30 mouse cellular contexts compared by ENCODE assay signal in genomic region chr14:12085078-12085477, GRCm38 (mm10).
A peak's percentile ranks its signal among the peaks of the same experiment; 100 is the strongest.
DNase-seq lines count a peak whose midpoint lies in the region; ATAC-seq and TF ChIP-seq lines count a peak whose summit lies in the region.
"Had no signal": no experiment of that assay in that cellular context is flagged by ENCODE, and none has a peak within 500 bp of the region (broad histone marks: within the 10 kb centered on the region; RNA-seq: fewer than 3 reads in every experiment).

No protein-coding gene starts in this region.

- peak overlapping the region; percentile 39; the same call in 1 of the 2 replicates for H3K27ac ChIP-seq in midbrain, embryonic 10.5 days (replicated peaks)
- no peak overlapping the region for H3K27ac ChIP-seq in midbrain, embryonic 14.5 days (replicated peaks; ENCODE audit: low read depth, low read length)
- H3K27ac ChIP-seq: embryonic facial prominence, embryonic 12.5 days; heart, adult 2 months; hindbrain, embryonic 13.5 days; liver, embryonic 14.5 days; neural tube, embryonic 12.5 days; stomach, postnatal 0 days had no signal

- H3K27me3 ChIP-seq in midbrain, embryonic 10.5 days (ENCODE audit: low read depth, poor library complexity, severe bottlenecking): no peaks in the 10 kb centered on the region
- no peaks in the 10 kb centered on the region for H3K27me3 ChIP-seq in midbrain, embryonic 14.5 days (ENCODE audit: control insufficient read depth, insufficient read depth, low read length)
- H3K27me3 ChIP-seq: embryonic facial prominence, embryonic 12.5 days; heart, embryonic 12.5 days; hindbrain, embryonic 13.5 days; neural tube, embryonic 12.5 days had no signal

- peaks cover 79% of the 10 kb centered on the region for H3K4me1 ChIP-seq in midbrain, embryonic 10.5 days
- H3K4me1 ChIP-seq in midbrain, embryonic 14.5 days (ENCODE audit: control insufficient read depth, insufficient read depth, low read length): peaks cover 19% of the 10 kb centered on the region
- H3K4me1 ChIP-seq in lung, adult 2 months (ENCODE audit: control insufficient read depth, insufficient read depth, low read length): peaks cover 12% of the 10 kb centered on the region

- 90% methylated on average over 4 of the region's 4 CpGs for WGBS in midbrain, embryonic 10.5 days
- WGBS in midbrain, embryonic 14.5 days: 88% methylated on average over 4 of the region's 4 CpGs
- 77% methylated on average over 4 of the region's 4 CpGs for WGBS in lung, adult 2 months

- no peaks in the 10 kb centered on the region for H3K36me3 ChIP-seq in midbrain, embryonic 10.5 days
- H3K36me3 ChIP-seq in midbrain, embryonic 14.5 days (ENCODE audit: control insufficient read depth, insufficient read depth, low read length): no peaks in the 10 kb centered on the region
- H3K36me3 ChIP-seq: embryonic facial prominence, embryonic 12.5 days; heart, embryonic 12.5 days; hindbrain, embryonic 13.5 days; neural tube, embryonic 12.5 days had no signal

- no peak overlapping the region for H3K9ac ChIP-seq in midbrain, embryonic 14.5 days (replicated peaks; ENCODE audit: low read length)
- H3K9ac ChIP-seq: embryonic facial prominence, embryonic 12.5 days; heart, embryonic 12.5 days; hindbrain, embryonic 13.5 days; liver, embryonic 14.5 days; lung, embryonic 14.5 days; neural tube, embryonic 12.5 days had no signal

- no peak overlapping the region for H3K4me3 ChIP-seq in midbrain, embryonic 10.5 days
- H3K4me3 ChIP-seq in midbrain, embryonic 14.5 days (replicated peaks; ENCODE audit: low read depth, low read length): no peak overlapping the region
- H3K4me3 ChIP-seq in lung, adult 2 months (replicated peaks; ENCODE audit: extremely low read depth, low read depth, low read length): no peak overlapping the region
- H3K4me3 ChIP-seq: embryonic facial prominence, embryonic 12.5 days; heart, adult 2 months; heart, embryonic 12.5 days; hindbrain, embryonic 13.5 days; myocyte; neural tube, embryonic 12.5 days had no signal

- DNase-seq in midbrain, embryonic 10.5 days (ENCODE audit: low spot score): no peak
- no peak for DNase-seq in midbrain, embryonic 14.5 days
- DNase-seq in cerebellum, adult 18-20 months: peak; percentile 24 to 26
- peak; percentile 77 to 80 for DNase-seq in cerebellum, postnatal 10 days
- DNase-seq in lung, adult 2 months: no peak
- DNase-seq in frontal cortex, postnatal 25 days (ENCODE audit: low spot score in 2 of 2): no peak
- DNase-seq in spleen, postnatal 4 days (ENCODE audit: low spot score in 2 of 2): no peak
- DNase-seq: adrenal gland, adult 2 months; heart, adult 2 months; heart, postnatal 4 days; kidney, adult 9 months; kidney, postnatal 10 days; layer of hippocampus, postnatal 36 days; liver; lung, embryonic 14.5 days; right cerebral cortex, adult 18-20 months; spleen, adult 18-20 months; thymus, postnatal 4 days had no signal

- no peak for TF ChIP-seq POLR2A in lung, adult 2 months (IDR thresholded peaks at IDR 0.05; ENCODE audit: borderline replicate concordance, extremely low read depth, low read depth, low read length)

- ATAC-seq in midbrain, embryonic 14.5 days (ENCODE audit: low FRiP score, low TSS enrichment): no peak
- ATAC-seq: activated CD4-positive, CD25-positive, alpha-beta regulatory T cell, adult 4 months; CD4-positive, CD25-positive, alpha-beta regulatory T cell, adult 4 months; forebrain, embryonic 14.5 days; intestine, postnatal 0 days had no signal

- no peaks in the 10 kb centered on the region for H3K9me3 ChIP-seq in midbrain, embryonic 10.5 days (replicated peaks)
- H3K9me3 ChIP-seq in midbrain, embryonic 14.5 days (ENCODE audit: control insufficient read depth, low read length): no peaks in the 10 kb centered on the region
- H3K9me3 ChIP-seq: embryonic facial prominence, embryonic 12.5 days; heart, embryonic 12.5 days; hindbrain, embryonic 13.5 days; neural tube, embryonic 12.5 days had no signal

- H3K4me2 ChIP-seq in midbrain, embryonic 14.5 days (ENCODE audit: low read length): no peak overlapping the region
- H3K4me2 ChIP-seq: embryonic facial prominence, embryonic 12.5 days; heart, embryonic 12.5 days; hindbrain, embryonic 13.5 days; lung, embryonic 14.5 days; midbrain, embryonic 11.5 days; neural tube, embryonic 12.5 days had no signal

- TF ChIP-seq CTCF in lung, adult 2 months (IDR thresholded peaks at IDR 0.05; ENCODE audit: insufficient read depth, low read length): no peak

Comparison
In these comparisons a context has a peak if more than half of its experiments do, and no peak if none do; other contexts are left out.
1. DNase-seq: peak in cerebellum, adult 18-20 months (2 of 2) and cerebellum, postnatal 10 days (2 of 2); none in midbrain, embryonic 10.5 days (single experiment), midbrain, embryonic 14.5 days (single experiment), lung, adult 2 months (single experiment), frontal cortex, postnatal 25 days (0 of 2) and spleen, postnatal 4 days (0 of 2).